Mouse (Mus musculus) liver, adult 2 months (tissue): ENCODE data around the gene Slc35b4. TPM values are rescaled to one million over a fixed set of nuclear protein-coding genes. Genes with fewer than 3 reads are reported as not detected.

Experiments
- DNase-seq: peaks from one replicate; pipeline ENCODE4 v3.0.0-alpha.2; 2011; ENCODE audit warnings: low read depth, low spot score; ENCODE audit errors: extremely low read depth
- H3K27ac ChIP-seq: fragments of 200-500 bp; replicated peaks from 2 replicates; pipeline ENCODE4 v1.5.1; 2012; ENCODE audit warnings: low read depth, mild to moderate bottlenecking, control low read depth, inconsistent platforms, low read length; ENCODE audit not compliant: insufficient read depth
- H3K27me3 ChIP-seq: fragments of 200-500 bp; 2 replicates; pipeline ENCODE4 v1.6.1; 2012; ENCODE audit warnings: mild to moderate bottlenecking, moderate library complexity, low read length, inconsistent platforms; ENCODE audit not compliant: control insufficient read depth, insufficient read depth
- H3K36me3 ChIP-seq: fragments of 200-500 bp; 2 replicates; pipeline ENCODE4 v1.6.1; 2012; ENCODE audit warnings: low read length, inconsistent platforms; ENCODE audit not compliant: control insufficient read depth, insufficient read depth
- H3K4me1 ChIP-seq: fragments of 200-500 bp; 2 replicates; pipeline ENCODE4 v1.6.1; 2011; ENCODE audit warnings: low read length; ENCODE audit not compliant: control insufficient read depth, insufficient read depth
- H3K4me3 ChIP-seq: fragments of 200-500 bp; 2 replicates; pipeline ENCODE4 v1.5.1; 2011; ENCODE audit warnings: low read depth, mild to moderate bottlenecking, control low read depth, low read length, moderate library complexity; ENCODE audit not compliant: insufficient read depth
- H3K79me2 ChIP-seq: fragments of 200-500 bp; 2 replicates; pipeline ENCODE4 v1.6.1; 2012; ENCODE audit warnings: inconsistent platforms, mild to moderate bottlenecking, low read length, moderate library complexity; ENCODE audit not compliant: control insufficient read depth, insufficient read depth
- H3K9ac ChIP-seq: fragments of 200-500 bp; 2 replicates; pipeline ENCODE4 v1.6.1; 2012; ENCODE audit warnings: low read depth, mild to moderate bottlenecking, control low read depth, inconsistent platforms, low read length
- CTCF ChIP-seq: fragments of 200-500 bp; IDR thresholded peaks from 2 replicates; pipeline ENCODE4 v1.5.1; 2011; ENCODE audit warnings: low read depth, low read length, control low read depth
- POLR2A ChIP-seq: fragments of 200-500 bp; IDR thresholded peaks from 2 replicates; pipeline ENCODE4 v1.6.1; 2011; ENCODE audit warnings: low read length, control low read depth; ENCODE audit not compliant: insufficient read depth; ENCODE audit errors: extremely low read depth
- WGBS: fragments of 180-500 bp; shearing (Covaris S2); methylation state at CpG from one replicate; pipeline ENCODE4 v1.1.7; 2018; 5-methylcytosine and 5-hydroxymethylcytosine counted together
- polyA plus RNA-seq: library from polyadenylated mRNA; depleted of rRNA; stranded (reverse); fragments of >200 nt; gene quantifications from 2 replicates; pipeline ENCODE4 v1.2.3, GENCODE M21; 2012
- total RNA-seq: library from RNA; depleted of rRNA; stranded (reverse); fragments of >200 nt; gene quantifications from 2 replicates; pipeline ENCODE4 v1.2.3, GENCODE M21; 2014

The Slc35b4 gene
- total and polyA plus RNA-seq, 2 experiments = 9.7 to 16.0 TPM

- Histone ChIP-seq H3K4me1 (peaks cover 12% of the 10 kb centered on the region), H3K4me3 (no peak overlapping the region), H3K27me3 (no peaks in the 10 kb centered on the region), H3K79me2 (no peaks in the 10 kb centered on the region; the same call in 1 of the 2 replicates), H3K9ac (no peak overlapping the region), H3K27ac (no peak overlapping the region), H3K36me3 (no peaks in the 10 kb centered on the region)
- WGBS = 85% methylated on average over 3 of the region's 3 CpGs
- TF ChIP-seq CTCF (no peak), POLR2A (no peak)
- DNase-seq = no peak
Observed at GRCm38 (mm10) chr6:34183326-34183725, 6.4 kb upstream of the Slc35b4 start.

GRCm38 (mm10) chr6:34181961-34182360 lies 5.0 kb upstream of the Slc35b4 start:
- no peaks in the 10 kb centered on the region for H3K27me3 ChIP-seq
- H3K27ac ChIP-seq = no peak overlapping the region
- no peak overlapping the region for H3K4me3 ChIP-seq
- TF ChIP-seq POLR2A (no peak), CTCF (no peak)
- WGBS = 21% methylated on average over 3 of the region's 3 CpGs
- DNase-seq = peak; percentile 59
- H3K36me3 ChIP-seq = no peaks in the 10 kb centered on the region
- H3K9ac ChIP-seq = no peak overlapping the region
- peaks cover 8% of the 10 kb centered on the region for H3K4me1 ChIP-seq
- H3K79me2 ChIP-seq = no peaks in the 10 kb centered on the region; the same call in 1 of the 2 replicates

DNA sequence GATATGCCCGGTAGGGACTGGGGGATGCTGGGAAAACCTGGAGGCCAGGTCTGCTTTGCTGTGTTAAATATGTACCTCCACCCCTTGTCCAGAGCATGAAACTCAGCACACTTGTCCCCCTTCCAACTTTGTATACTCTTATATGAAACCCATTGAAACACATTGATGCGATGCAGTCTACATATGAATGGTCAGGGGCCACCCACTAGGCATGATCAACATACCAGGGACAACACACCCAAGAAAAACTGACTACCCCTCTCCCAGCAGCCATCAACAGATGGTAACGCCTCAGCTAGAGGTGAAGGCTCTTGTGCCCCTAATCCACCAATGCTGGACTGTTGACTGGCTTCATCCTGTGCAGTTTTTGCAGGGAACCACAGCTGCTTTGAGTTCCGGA lies 3.0 kb upstream of the Slc35b4 start:
- H3K27me3 ChIP-seq = no peaks in the 10 kb centered on the region
- no peak overlapping the region for H3K27ac ChIP-seq
- H3K79me2 ChIP-seq = no peaks in the 10 kb centered on the region; the same call in 1 of the 2 replicates
- H3K4me3 ChIP-seq = no peak overlapping the region
- no peaks in the 10 kb centered on the region for H3K36me3 ChIP-seq
- WGBS = 89% methylated on average over 4 of the region's 4 CpGs
- no peak overlapping the region for H3K9ac ChIP-seq
- TF ChIP-seq CTCF = no peak
- TF ChIP-seq POLR2A = no peak
- DNase-seq = no peak
- H3K4me1 ChIP-seq = peaks cover 13% of the 10 kb centered on the region

- 19% methylated on average over 3 of the region's 3 CpGs for WGBS
- Histone ChIP-seq H3K27me3 (no peaks in the 10 kb centered on the region), H3K36me3 (no peaks in the 10 kb centered on the region), H3K4me3 (no peak overlapping the region), H3K27ac (peak overlapping the region; percentile 66), H3K9ac (no peak overlapping the region), H3K79me2 (peaks cover 4% of the 10 kb centered on the region; the same call in 1 of the 2 replicates), H3K4me1 (peaks cover 13% of the 10 kb centered on the region)
- no peak for TF ChIP-seq CTCF
- no peak for TF ChIP-seq POLR2A
- DNase-seq = peak; percentile 92
Observed at GRCm38 (mm10) chr6:34179007-34179406, 2.1 kb upstream of the Slc35b4 start.

GRCm38 (mm10) chr6:34176111-34176863 lies 624 bp downstream of the Slc35b4 start:
- Histone ChIP-seq H3K27me3 (no peaks in the 10 kb centered on the region), H3K4me1 (peaks cover 10% of the 10 kb centered on the region; the same call in 1 of the 2 replicates), H3K9ac (peak overlapping the region; percentile 69), H3K79me2 (peaks cover 17% of the 10 kb centered on the region; the same call in 1 of the 2 replicates), H3K36me3 (no peaks in the 10 kb centered on the region), H3K27ac (peak overlapping the region; percentile 71), H3K4me3 (peak overlapping the region; percentile 77)
- TF ChIP-seq POLR2A = no peak
- no peak for TF ChIP-seq CTCF
- under 1% methylated on average over 29 of the region's 29 CpGs for WGBS
- peak; percentile 94 for DNase-seq

GRCm38 (mm10) chr6:34174715-34175114 lies 2.2 kb downstream of the Slc35b4 start:
- WGBS = 58% methylated on average over 8 of the region's 8 CpGs

More at GRCm38 (mm10) chr6:34174715-34175114, 2.2 kb downstream of the Slc35b4 start:
- peak; percentile 28 for DNase-seq
- TF ChIP-seq POLR2A (no peak), CTCF (no peak)
- H3K79me2 ChIP-seq = peaks cover 17% of the 10 kb centered on the region; the same call in 1 of the 2 replicates
- no peak overlapping the region for H3K9ac ChIP-seq
- peaks cover 5% of the 10 kb centered on the region for H3K36me3 ChIP-seq
- H3K4me1 ChIP-seq = peaks cover 10% of the 10 kb centered on the region; the same call in 1 of the 2 replicates
- no peaks in the 10 kb centered on the region for H3K27me3 ChIP-seq
- no peak overlapping the region for H3K27ac ChIP-seq
- no peak overlapping the region for H3K4me3 ChIP-seq
